Mouse (Mus musculus): ENCODE measurements around the gene Zfp101.
A peak's percentile ranks its signal among the peaks of the same experiment; 100 is the strongest.

Zfp101 gene

DNA sequence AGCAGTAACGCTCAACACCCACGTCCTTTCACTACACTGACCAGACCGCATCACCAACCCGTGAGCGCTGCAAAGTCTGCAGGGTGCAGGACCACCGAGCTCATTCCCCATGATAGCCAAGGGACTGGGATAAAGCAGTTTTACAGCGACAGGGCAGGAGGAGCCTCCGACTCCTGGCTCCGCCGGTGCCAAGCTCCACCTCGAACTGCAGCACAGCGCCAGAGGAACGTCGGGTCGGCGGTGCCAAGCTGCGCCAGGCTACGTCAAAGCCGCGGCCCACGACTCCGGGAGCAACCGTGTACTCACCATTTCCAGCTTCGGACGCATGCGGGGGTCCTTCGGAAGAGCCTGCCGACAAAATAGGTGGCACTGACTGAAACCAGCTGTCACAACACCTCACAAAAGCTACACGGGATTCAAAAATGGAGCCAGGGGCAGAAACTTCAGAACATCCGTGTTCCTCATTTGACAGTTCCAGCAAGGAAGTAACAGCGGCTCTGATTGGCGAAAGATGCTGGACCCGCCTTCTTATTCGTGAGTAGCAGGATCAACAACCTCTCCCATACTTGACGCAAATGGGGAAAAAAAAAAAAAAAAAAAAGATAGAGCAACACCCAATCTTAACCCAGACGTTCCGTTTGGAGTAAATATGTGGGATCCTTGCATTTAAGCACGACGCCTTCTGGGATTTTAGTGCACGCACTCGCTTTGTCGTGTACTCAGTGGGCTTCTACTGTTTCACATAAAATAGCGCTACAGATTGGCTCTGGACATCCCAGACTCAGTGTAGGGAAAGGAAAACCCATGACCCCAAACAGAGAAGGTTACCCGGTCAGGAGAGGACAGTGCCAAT is at the start of gene Zfp101:
Zfp101 (minus strand) TSS at position 460 of the 853 bp plus-strand sequence.
- DNase-seq (ENCODE audit: low read depth, low spot score) = peak; percentile 97

GRCm38 (mm10) chr17:33441159-33441558 is 46.7 kb upstream of the Zfp101 start:
- no peak for DNase-seq (ENCODE audit: low read depth, low spot score)

GRCm38 (mm10) chr17:33439922-33440321 is 45.5 kb upstream of the Zfp101 start:
- no peak for DNase-seq (ENCODE audit: low read depth, low spot score)

GRCm38 (mm10) chr17:33439148-33439547 is 44.7 kb upstream of the Zfp101 start:
- DNase-seq (ENCODE audit: low read depth, low spot score) = peak; percentile 17

DNA sequence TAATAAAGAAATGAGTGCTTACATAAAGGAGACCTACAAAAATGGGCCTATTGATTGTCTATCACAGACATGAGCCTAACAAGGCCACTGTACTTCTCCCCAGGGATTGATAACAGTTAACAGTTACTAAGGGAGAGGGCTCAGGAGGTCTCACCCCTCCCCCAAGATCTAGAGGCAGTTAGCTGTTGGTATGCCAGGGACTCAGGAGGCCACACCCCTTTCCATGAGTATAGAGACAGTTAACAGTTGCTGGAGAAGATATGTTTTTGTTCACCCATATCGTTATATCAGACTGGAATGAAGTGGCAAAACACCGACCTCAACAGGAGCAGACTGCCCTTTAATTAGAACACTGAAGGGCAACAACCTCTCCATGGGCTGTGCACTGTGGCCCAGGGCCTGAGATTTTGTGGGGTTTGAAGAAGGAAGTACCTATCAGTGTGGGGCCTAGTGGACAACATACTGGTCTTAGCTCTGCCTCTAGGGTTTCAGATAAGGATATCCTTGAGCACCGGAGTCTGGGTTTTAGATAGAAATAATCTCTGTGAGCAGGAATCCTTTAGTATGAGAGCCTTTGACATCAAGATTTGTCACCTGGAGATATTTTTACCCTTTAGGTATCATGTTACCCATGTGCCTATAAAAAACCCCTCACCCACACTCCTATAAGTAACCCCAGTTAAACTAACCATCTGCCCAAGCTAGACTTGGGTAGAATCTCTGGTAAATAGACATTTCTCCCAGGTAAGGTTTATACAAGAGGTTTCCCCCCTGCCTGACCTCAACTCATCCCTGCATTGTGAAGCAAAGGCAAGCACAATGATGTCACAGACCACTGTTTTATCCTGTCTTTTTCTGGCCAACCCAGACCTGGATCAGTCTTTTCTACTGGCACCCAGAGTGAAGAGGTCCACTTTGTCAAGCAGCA is 37.8 kb upstream of the Zfp101 start, which contains the start of gene Actl9:
Actl9 (plus strand) TSS at position 878 of the 928 bp plus-strand sequence.
- no peak for DNase-seq (ENCODE audit: low read depth, low spot score)

- no peak for DNase-seq (ENCODE audit: low read depth, low spot score)
Measured at GRCm38 (mm10) chr17:33392271-33392670, 2.2 kb downstream of the Zfp101 start.

DNA sequence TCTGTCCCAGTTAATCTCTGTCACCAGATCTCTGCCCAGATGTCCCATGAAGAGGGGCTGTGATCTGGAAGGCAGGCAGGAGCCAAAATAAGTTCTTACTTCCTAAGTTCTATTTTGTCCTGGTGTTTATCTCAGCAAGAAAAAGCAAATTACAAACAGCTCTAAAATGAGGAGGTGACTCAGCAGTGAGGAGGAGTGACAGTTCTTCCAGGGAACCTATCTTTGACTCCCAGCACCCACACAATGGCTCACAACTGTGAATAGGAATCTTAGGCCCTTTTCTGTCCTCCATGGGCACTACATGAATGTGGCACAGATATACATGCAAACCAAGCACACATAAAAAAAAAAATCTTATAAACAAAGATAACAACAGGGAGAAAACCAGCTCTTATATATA is 8.7 kb downstream of the Zfp101 start:
- DNase-seq (ENCODE audit: low read depth, low spot score) = peak; percentile 32

DNA sequence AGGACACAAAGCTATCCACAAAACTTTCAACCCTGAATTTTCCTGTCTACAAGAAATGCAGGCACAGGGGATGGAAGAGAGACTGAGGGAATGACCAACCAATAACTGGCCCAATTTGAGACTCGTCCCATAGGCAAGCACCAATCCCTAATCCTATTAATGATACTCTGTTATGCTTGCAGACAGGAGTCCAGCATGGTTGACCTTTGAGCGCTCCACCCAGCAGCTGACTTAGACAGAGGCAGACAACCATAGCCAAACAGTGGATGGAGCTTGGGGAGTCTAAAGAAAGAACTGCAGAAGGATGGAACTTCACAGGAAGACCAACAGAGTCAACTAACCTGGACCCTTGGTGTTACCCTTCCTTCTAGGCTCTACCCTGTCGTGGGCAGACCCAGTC is 21.6 kb downstream of the Zfp101 start:
- no peak for DNase-seq (ENCODE audit: low read depth, low spot score)

GRCm38 (mm10) chr17:33358411-33359384 is 35.7 kb downstream of the Zfp101 start, which contains the start of gene Zfp81:
Zfp81 (minus strand) TSS chr17:33358878.
- DNase-seq (ENCODE audit: low read depth, low spot score) = peak; percentile 87

DNA sequence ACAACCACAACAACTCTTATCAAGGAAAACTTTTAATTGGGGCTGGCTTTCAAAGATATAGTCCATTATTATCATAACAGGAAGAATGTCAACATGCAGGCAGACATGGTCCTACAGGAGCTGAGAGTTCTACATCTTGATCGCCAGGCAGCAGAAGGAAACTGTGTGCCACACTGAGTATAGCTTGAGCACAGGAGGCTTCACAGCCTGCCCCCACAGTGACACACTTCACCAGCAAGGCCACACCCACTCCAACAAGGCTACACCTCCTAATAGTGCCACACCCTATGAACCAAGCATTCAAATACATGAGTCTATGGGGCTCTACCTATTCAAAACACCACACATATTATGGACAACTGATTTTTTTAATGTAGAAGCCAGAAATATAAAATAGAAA is 41.5 kb downstream of the Zfp101 start:
- no peak for DNase-seq (ENCODE audit: low read depth, low spot score)

Data from telencephalon, adult 2 months (tissue).